Mouse (Mus musculus): ENCODE measurements around the gene Tmem63b. TPM values are rescaled to one million over a fixed set of nuclear protein-coding genes. Genes with fewer than 3 reads are reported as not detected.
A peak's percentile ranks its signal among the peaks of the same experiment; 100 is the strongest.

Gene Tmem63b
- polyA plus RNA-seq, 1 experiment from 2014 or later: 7.7 TPM

- Histone ChIP-seq H3K9ac (no peak overlapping the region), H3K4me2 (no peak overlapping the region), H3K4me1 (replicated peaks) (peaks cover 41% of the 10 kb centered on the region), H3K36me3 (no peaks in the 10 kb centered on the region), H3K4me3 (replicated peaks) (no peak overlapping the region), H3K27ac (no peak overlapping the region), H3K27me3 (peaks cover 18% of the 10 kb centered on the region), H3K9me3 (replicated peaks) (no peaks in the 10 kb centered on the region)
- ATAC-seq (ENCODE audit: low read depth) (no peak), DNase-seq (no peak)
- WGBS (ENCODE audit: insufficient replicate concordance): 59% methylated on average over 2 of the region's 2 CpGs
Measured at GRCm38 (mm10) chr17:45727481-45727880, 40.8 kb upstream of the Tmem63b start.

DNA sequence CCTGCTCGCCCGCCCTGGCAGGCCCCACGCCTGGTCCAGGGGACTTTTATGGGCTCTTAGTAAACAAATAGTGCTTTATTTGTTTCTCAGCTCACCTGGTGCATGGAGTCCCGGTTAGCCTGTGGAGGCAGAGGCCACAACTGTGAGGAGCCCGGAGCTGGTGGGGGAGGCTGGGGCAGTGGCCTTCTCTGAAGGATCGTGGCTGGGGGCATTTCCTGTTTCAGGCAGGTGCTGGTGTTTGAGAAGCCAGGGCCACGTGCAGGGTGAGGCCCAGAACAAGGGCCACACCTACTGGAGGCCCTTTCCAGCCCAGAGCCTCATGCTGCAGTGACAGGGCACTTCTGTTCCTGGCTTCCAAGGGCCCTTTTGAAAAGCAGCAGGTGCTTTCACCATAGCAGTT is 39.5 kb upstream of the Tmem63b start:
- H3K27ac ChIP-seq: peak overlapping the region; percentile 73
- H3K4me2 ChIP-seq: peak overlapping the region; percentile 46
- DNase-seq: peak; percentile 71

DNA sequence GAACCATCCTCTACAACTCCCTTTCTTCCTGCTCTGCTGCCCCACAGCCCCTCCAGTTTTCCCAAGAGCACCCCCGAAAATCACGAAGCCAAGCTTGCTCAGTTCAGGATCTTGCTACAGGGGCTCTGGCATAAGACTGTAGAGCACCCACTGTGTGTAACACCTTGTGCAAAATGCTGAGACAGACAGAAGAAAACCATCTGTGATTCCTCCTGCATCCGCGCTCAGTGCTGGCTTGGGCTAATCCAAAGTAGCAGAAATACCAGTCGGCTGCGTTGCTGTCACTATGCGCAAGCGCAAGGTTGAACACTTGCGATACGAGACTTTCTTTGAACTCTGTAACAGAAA is 37.8 kb upstream of the Tmem63b start:
- H3K9ac ChIP-seq: no peak overlapping the region
- no peak overlapping the region for H3K27ac ChIP-seq
- no peaks in the 10 kb centered on the region for H3K36me3 ChIP-seq
- no peak for ATAC-seq (ENCODE audit: low read depth)
- no peak for DNase-seq
- H3K4me3 ChIP-seq (replicated peaks): no peak overlapping the region
- H3K27me3 ChIP-seq: no peaks in the 10 kb centered on the region
- peaks cover 41% of the 10 kb centered on the region for H3K4me1 ChIP-seq (replicated peaks)
- H3K9me3 ChIP-seq (replicated peaks): no peaks in the 10 kb centered on the region
- peak overlapping the region; percentile 75 for H3K4me2 ChIP-seq
- WGBS (ENCODE audit: insufficient replicate concordance): 84% methylated on average over 10 of the region's 10 CpGs

More for the DNA sequence above, 39.5 kb upstream of the Tmem63b start:
- no peaks in the 10 kb centered on the region for H3K36me3 ChIP-seq
- H3K9me3 ChIP-seq (replicated peaks): no peaks in the 10 kb centered on the region
- peak; percentile 86 for ATAC-seq (ENCODE audit: low read depth)
- H3K9ac ChIP-seq: peak overlapping the region; percentile 63
- H3K4me1 ChIP-seq (replicated peaks): peaks cover 41% of the 10 kb centered on the region
- WGBS (ENCODE audit: insufficient replicate concordance): 35% methylated on average over 7 of the region's 7 CpGs
- no peak overlapping the region for H3K4me3 ChIP-seq (replicated peaks)
- peaks cover 5% of the 10 kb centered on the region; the same call in 1 of the 2 replicates for H3K27me3 ChIP-seq

GRCm38 (mm10) chr17:45723732-45724573 is 37.2 kb upstream of the Tmem63b start:
- Histone ChIP-seq H3K4me2 (peak overlapping the region; percentile 75), H3K27me3 (no peaks in the 10 kb centered on the region), H3K4me1 (replicated peaks) (peaks cover 41% of the 10 kb centered on the region), H3K36me3 (no peaks in the 10 kb centered on the region), H3K4me3 (replicated peaks) (peak overlapping the region; percentile 50), H3K9ac (peak overlapping the region; percentile 69), H3K9me3 (replicated peaks) (no peaks in the 10 kb centered on the region), H3K27ac (no peak overlapping the region)
- DNase-seq (peak; percentile 69), ATAC-seq (ENCODE audit: low read depth) (no peak)
- 6% methylated on average over 25 of the region's 25 CpGs for WGBS (ENCODE audit: insufficient replicate concordance)

- ATAC-seq (ENCODE audit: low read depth) (no peak), DNase-seq (peak; percentile 45)
- WGBS (ENCODE audit: insufficient replicate concordance): 7% methylated on average over 10 of the region's 10 CpGs
- Histone ChIP-seq H3K27ac (no peak overlapping the region), H3K4me1 (replicated peaks) (peaks cover 1% of the 10 kb centered on the region), H3K9ac (no peak overlapping the region), H3K9me3 (replicated peaks) (no peaks in the 10 kb centered on the region), H3K27me3 (no peaks in the 10 kb centered on the region), H3K4me2 (no peak overlapping the region), H3K36me3 (no peaks in the 10 kb centered on the region), H3K4me3 (replicated peaks) (no peak overlapping the region)
Measured at GRCm38 (mm10) chr17:45718323-45718722, 31.6 kb upstream of the Tmem63b start.

GRCm38 (mm10) chr17:45711525-45711924 is 24.8 kb upstream of the Tmem63b start:
- DNase-seq (no peak), ATAC-seq (ENCODE audit: low read depth) (no peak)
- 26% methylated on average over 3 of the region's 3 CpGs for WGBS (ENCODE audit: insufficient replicate concordance)
- Histone ChIP-seq H3K9ac (no peak overlapping the region), H3K9me3 (replicated peaks) (no peaks in the 10 kb centered on the region), H3K27ac (no peak overlapping the region), H3K4me1 (replicated peaks) (no peaks in the 10 kb centered on the region; the same call in 1 of the 2 replicates), H3K36me3 (no peaks in the 10 kb centered on the region), H3K4me3 (replicated peaks) (no peak overlapping the region), H3K4me2 (no peak overlapping the region), H3K27me3 (no peaks in the 10 kb centered on the region)

DNA sequence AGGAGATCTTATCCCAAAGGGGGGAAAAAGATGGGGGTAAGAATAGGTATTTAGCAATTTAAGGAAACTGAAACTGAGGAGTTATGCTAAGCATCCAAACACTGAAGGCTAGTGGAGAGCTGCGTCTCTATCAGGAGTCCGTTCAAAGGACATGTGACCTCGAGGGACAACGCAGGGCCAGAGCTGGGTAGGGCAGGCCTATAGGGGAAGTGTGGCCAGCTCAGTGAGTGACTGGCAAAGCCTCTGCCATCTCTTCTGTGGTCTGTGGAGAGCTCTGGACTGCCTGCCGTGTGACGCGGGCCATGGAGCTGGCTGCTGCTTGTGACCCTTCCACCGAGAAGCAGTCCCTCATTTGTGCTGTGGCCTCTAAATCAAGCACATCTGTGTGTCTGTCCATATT is 23.7 kb upstream of the Tmem63b start:
- H3K9me3 ChIP-seq (replicated peaks): no peaks in the 10 kb centered on the region
- DNase-seq (no peak), ATAC-seq (ENCODE audit: low read depth) (no peak)
- no peaks in the 10 kb centered on the region; the same call in 1 of the 2 replicates for H3K4me1 ChIP-seq (replicated peaks)
- H3K9ac ChIP-seq: no peak overlapping the region
- 56% methylated on average over 8 of the region's 8 CpGs for WGBS (ENCODE audit: insufficient replicate concordance)
- no peak overlapping the region for H3K4me2 ChIP-seq
- no peak overlapping the region for H3K4me3 ChIP-seq (replicated peaks)
- H3K36me3 ChIP-seq: no peaks in the 10 kb centered on the region
- no peak overlapping the region for H3K27ac ChIP-seq
- H3K27me3 ChIP-seq: no peaks in the 10 kb centered on the region

DNA sequence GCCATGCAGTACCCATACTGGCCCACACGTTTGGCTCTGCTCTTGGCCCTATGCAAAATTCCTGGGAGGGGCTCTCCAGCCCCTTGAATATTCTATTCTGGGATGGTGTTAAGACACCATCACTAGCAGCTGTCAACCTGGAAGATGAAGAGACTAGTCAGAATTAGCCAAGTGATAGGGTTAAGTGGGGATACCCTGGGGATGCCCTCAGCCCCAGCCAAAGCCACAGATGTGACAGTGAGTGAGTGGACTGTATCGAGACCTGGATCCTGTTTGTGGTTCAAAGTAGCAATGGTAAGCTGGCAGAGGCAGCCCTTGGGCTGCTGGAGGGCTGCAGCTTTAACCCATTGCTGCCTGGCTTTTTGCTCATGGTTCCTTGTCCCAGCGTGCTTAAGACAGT is 23.1 kb upstream of the Tmem63b start:
- WGBS (ENCODE audit: insufficient replicate concordance): 36% methylated on average over 3 of the region's 3 CpGs
- Histone ChIP-seq H3K4me3 (replicated peaks) (no peak overlapping the region), H3K4me2 (no peak overlapping the region), H3K27me3 (no peaks in the 10 kb centered on the region), H3K36me3 (no peaks in the 10 kb centered on the region), H3K9ac (no peak overlapping the region), H3K9me3 (replicated peaks) (no peaks in the 10 kb centered on the region), H3K4me1 (replicated peaks) (peaks cover 3% of the 10 kb centered on the region; the same call in 1 of the 2 replicates), H3K27ac (no peak overlapping the region)
- ATAC-seq (ENCODE audit: low read depth): no peak
- no peak for DNase-seq

DNA sequence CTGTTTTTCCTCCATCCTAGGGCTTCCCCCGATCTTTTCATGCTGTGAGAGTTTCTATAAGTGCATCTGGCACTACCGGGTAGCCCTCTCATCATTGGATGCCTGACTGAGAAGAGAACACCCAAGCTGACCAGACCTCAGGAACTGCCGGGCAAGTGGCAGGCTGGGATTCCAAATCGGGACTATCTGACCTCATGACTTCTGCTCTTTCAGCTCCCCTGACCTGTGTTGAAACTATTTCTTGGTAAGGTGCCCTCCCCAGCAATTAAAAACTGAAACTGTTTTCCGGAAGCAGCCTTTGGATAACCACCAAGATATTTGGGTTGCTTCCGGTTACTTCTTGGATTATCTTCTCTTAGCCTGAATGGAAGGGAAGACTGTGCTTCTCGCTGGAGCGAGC is 21.5 kb upstream of the Tmem63b start:
- ATAC-seq (ENCODE audit: low read depth) (no peak), DNase-seq (no peak)
- Histone ChIP-seq H3K4me2 (no peak overlapping the region), H3K36me3 (no peaks in the 10 kb centered on the region), H3K9ac (no peak overlapping the region), H3K27ac (no peak overlapping the region), H3K4me3 (replicated peaks) (no peak overlapping the region), H3K9me3 (replicated peaks) (no peaks in the 10 kb centered on the region), H3K4me1 (replicated peaks) (peaks cover 7% of the 10 kb centered on the region), H3K27me3 (no peaks in the 10 kb centered on the region)
- 75% methylated on average over 8 of the region's 8 CpGs for WGBS (ENCODE audit: insufficient replicate concordance)

DNA sequence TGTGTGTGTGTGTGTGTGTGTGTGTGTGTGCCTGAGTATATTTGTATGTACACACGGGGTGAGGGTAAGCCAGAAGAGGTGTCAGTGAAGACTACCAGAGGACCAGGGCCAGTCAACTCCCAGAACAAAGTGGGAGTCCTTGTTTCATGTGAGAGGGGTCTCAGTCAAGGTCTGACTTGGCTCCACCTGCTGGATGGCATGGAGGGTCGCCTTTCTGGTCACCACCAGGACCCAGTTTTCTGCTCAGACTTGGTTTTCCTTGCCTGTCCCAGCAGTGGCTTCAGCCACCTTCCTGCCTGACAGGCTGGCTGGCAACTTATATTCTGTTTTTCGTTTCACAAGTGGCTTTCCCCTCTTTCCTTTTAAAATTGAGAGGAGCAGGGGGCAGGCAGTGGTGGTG is 20.7 kb upstream of the Tmem63b start:
- no peaks in the 10 kb centered on the region for H3K9me3 ChIP-seq (replicated peaks)
- H3K4me1 ChIP-seq (replicated peaks): peaks cover 15% of the 10 kb centered on the region
- WGBS (ENCODE audit: insufficient replicate concordance): 19% methylated on average over 3 of the region's 3 CpGs
- no peak overlapping the region for H3K4me2 ChIP-seq
- no peak for DNase-seq
- no peak overlapping the region for H3K9ac ChIP-seq
- H3K36me3 ChIP-seq: no peaks in the 10 kb centered on the region
- H3K27me3 ChIP-seq: no peaks in the 10 kb centered on the region
- no peak overlapping the region for H3K4me3 ChIP-seq (replicated peaks)
- no peak for ATAC-seq (ENCODE audit: low read depth)
- H3K27ac ChIP-seq: no peak overlapping the region

DNA sequence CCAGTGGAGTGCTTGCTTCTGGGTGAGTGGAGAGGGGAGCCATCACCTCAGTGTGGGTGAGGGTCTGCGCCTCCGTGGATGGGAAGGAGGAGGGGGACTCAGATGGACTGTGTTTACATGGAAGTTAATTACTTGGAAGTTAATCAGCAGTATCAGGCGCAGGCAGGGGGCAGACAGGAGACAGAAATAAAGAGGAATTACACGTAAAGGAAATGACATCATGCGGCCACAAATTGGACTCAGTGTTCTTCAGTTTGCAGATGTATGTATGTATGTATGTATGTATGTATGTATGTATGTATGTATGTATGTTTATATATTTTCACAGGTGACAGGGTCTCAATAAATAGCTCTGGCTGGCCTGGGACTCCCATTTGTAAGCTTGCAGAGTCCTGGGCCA is 20.1 kb upstream of the Tmem63b start:
- DNase-seq (no peak), ATAC-seq (ENCODE audit: low read depth) (no peak)
- Histone ChIP-seq H3K4me1 (replicated peaks) (peaks cover 20% of the 10 kb centered on the region), H3K27ac (no peak overlapping the region), H3K4me2 (no peak overlapping the region), H3K9me3 (replicated peaks) (no peaks in the 10 kb centered on the region), H3K9ac (no peak overlapping the region), H3K36me3 (no peaks in the 10 kb centered on the region), H3K4me3 (replicated peaks) (no peak overlapping the region), H3K27me3 (no peaks in the 10 kb centered on the region)
- 41% methylated on average over 5 of the region's 5 CpGs for WGBS (ENCODE audit: insufficient replicate concordance)

DNA sequence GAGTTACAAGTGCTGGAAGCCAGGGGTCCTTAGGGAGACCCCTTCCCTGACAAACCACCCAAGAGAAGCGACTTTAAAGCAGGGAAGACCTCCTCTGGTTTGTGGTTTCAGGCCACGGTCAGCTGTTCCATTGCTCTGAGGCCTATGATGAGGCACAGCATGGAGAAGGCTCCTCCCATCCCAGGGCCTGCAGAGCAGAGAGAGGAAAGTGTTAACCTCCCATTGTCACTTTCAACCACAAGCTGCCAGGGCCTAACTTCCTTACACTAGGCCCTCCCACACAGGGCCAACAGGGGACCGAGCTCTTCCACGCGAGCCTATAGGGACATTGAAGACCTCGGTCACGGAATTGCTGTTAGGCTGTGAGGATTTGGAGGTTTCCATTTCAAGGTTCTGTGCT is 16.5 kb upstream of the Tmem63b start:
- Histone ChIP-seq H3K27me3 (no peaks in the 10 kb centered on the region), H3K9me3 (replicated peaks) (no peaks in the 10 kb centered on the region), H3K4me1 (replicated peaks) (peaks cover 34% of the 10 kb centered on the region), H3K27ac (no peak overlapping the region), H3K36me3 (peaks cover 10% of the 10 kb centered on the region), H3K4me2 (0 out of 2 replicates have a peak overlapping the region, but pooled peaks have one; percentile 10), H3K4me3 (replicated peaks) (no peak overlapping the region), H3K9ac (no peak overlapping the region)
- DNase-seq: no peak
- WGBS (ENCODE audit: insufficient replicate concordance): 16% methylated on average over 7 of the region's 7 CpGs
- ATAC-seq (ENCODE audit: low read depth): peak; percentile 48; the same call in 1 of the 2 replicates
